Mouse (Mus musculus): ENCODE data around the gene Arsb. TPM values are rescaled to one million over a fixed set of nuclear protein-coding genes. Genes with fewer than 3 reads are reported as not detected.

Gene Arsb
- polyA plus RNA-seq, 2 experiments, result 21.9 to 40.4 TPM

DNA sequence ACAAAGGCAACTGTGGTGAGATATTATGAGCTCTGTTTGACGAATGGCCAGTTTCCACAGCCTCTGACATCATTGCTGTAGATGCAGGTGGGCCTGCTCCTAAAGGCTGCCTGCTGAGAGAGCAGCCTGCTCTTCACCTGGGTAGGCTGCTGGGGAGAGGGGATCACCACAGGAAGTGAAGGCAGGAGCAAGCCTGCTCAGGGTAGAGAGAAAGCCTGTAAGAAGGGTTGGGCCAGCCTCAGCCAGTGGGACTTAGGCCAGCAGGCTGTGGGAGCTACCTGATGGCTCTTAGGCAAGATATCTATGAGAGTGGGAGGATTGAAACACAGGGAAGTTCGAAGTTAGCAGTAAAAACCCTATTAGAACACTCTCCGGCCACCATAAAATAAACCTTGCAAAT is 117.5 kb downstream of the Arsb start:
- no peak overlapping the region for H3K4me2 ChIP-seq (replicated peaks; ENCODE audit: low read depth, low read length, severe bottlenecking)
- no peaks in the 10 kb centered on the region for H3K9me3 ChIP-seq (ENCODE audit: control insufficient read depth, low read length)
- ATAC-seq (ENCODE audit: low FRiP score, low read depth) (no peak), DNase-seq (ENCODE audit: low spot score) (no peak)
- H3K36me3 ChIP-seq (ENCODE audit: control insufficient read depth, insufficient read depth, low read length), result no peaks in the 10 kb centered on the region
- H3K4me3 ChIP-seq (replicated peaks; ENCODE audit: low read length), result no peak overlapping the region
- H3K27me3 ChIP-seq (ENCODE audit: control insufficient read depth, insufficient read depth, low read length), result no peaks in the 10 kb centered on the region
- TF ChIP-seq POLR2A (IDR thresholded peaks at IDR 0.05; ENCODE audit: borderline replicate concordance, extremely low read depth, insufficient read depth, insufficient read length), result no peak
- H3K4me1 ChIP-seq (ENCODE audit: control insufficient read depth, insufficient read depth, low read length), result peaks cover 10% of the 10 kb centered on the region; the same call in 1 of the 2 replicates
- no peak overlapping the region for H3K9ac ChIP-seq (ENCODE audit: low read depth, low read length, severe bottlenecking)
- WGBS, result 71% methylated on average over 3 of the region's 3 CpGs
- peak overlapping the region; percentile 21; the same call in 1 of the 2 replicates for H3K27ac ChIP-seq (replicated peaks; ENCODE audit: low read depth, low read length)

DNA sequence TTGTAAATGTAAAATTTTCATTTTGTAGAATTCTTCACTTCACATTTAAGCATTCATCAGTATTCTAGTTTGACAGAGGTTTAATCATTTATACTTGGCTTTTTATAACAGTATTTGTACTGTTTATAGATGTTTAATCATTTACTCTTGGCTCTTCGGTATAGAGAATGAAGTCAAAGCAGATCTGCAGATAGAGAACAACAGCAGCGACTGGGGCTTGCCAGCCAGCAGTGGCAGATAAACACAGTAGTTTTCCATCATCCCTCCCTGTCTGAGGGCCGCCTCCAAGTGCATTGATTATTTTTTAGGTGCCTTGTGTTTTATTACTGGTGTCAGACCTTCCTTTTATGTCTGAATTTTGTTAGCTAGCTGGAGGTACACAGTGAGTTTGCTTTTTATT is 118.6 kb downstream of the Arsb start:
- DNase-seq (ENCODE audit: low spot score), result no peak
- 69% methylated on average over 3 of the region's 3 CpGs for WGBS
- no peak for TF ChIP-seq POLR2A (IDR thresholded peaks at IDR 0.05; ENCODE audit: borderline replicate concordance, extremely low read depth, insufficient read depth, insufficient read length)
- Histone ChIP-seq H3K27ac (replicated peaks; ENCODE audit: low read depth, low read length) (no peak overlapping the region), H3K9ac (ENCODE audit: low read depth, low read length, severe bottlenecking) (no peak overlapping the region), H3K4me3 (replicated peaks; ENCODE audit: low read length) (no peak overlapping the region), H3K27me3 (ENCODE audit: control insufficient read depth, insufficient read depth, low read length) (no peaks in the 10 kb centered on the region), H3K4me2 (replicated peaks; ENCODE audit: low read depth, low read length, severe bottlenecking) (no peak overlapping the region), H3K9me3 (ENCODE audit: control insufficient read depth, low read length) (no peaks in the 10 kb centered on the region), H3K36me3 (ENCODE audit: control insufficient read depth, insufficient read depth, low read length) (no peaks in the 10 kb centered on the region), H3K4me1 (ENCODE audit: control insufficient read depth, insufficient read depth, low read length) (peaks cover 10% of the 10 kb centered on the region; the same call in 1 of the 2 replicates)
- ATAC-seq (ENCODE audit: low FRiP score, low read depth), result no peak

GRCm38 (mm10) chr13:93891276-93891675 is 119.8 kb downstream of the Arsb start:
- TF ChIP-seq POLR2A (IDR thresholded peaks at IDR 0.05; ENCODE audit: borderline replicate concordance, extremely low read depth, insufficient read depth, insufficient read length), result no peak
- peaks cover 10% of the 10 kb centered on the region; the same call in 1 of the 2 replicates for H3K4me1 ChIP-seq (ENCODE audit: control insufficient read depth, insufficient read depth, low read length)
- no peak overlapping the region for H3K9ac ChIP-seq (ENCODE audit: low read depth, low read length, severe bottlenecking)
- ATAC-seq (ENCODE audit: low FRiP score, low read depth) (no peak), DNase-seq (ENCODE audit: low spot score) (no peak)
- H3K4me3 ChIP-seq (replicated peaks; ENCODE audit: low read length), result no peak overlapping the region
- no peaks in the 10 kb centered on the region for H3K36me3 ChIP-seq (ENCODE audit: control insufficient read depth, insufficient read depth, low read length)
- H3K9me3 ChIP-seq (ENCODE audit: control insufficient read depth, low read length), result no peaks in the 10 kb centered on the region
- no peaks in the 10 kb centered on the region for H3K27me3 ChIP-seq (ENCODE audit: control insufficient read depth, insufficient read depth, low read length)
- WGBS, result 62% methylated on average over 6 of the region's 6 CpGs
- no peak overlapping the region for H3K4me2 ChIP-seq (replicated peaks; ENCODE audit: low read depth, low read length, severe bottlenecking)
- H3K27ac ChIP-seq (replicated peaks; ENCODE audit: low read depth, low read length), result no peak overlapping the region

DNA sequence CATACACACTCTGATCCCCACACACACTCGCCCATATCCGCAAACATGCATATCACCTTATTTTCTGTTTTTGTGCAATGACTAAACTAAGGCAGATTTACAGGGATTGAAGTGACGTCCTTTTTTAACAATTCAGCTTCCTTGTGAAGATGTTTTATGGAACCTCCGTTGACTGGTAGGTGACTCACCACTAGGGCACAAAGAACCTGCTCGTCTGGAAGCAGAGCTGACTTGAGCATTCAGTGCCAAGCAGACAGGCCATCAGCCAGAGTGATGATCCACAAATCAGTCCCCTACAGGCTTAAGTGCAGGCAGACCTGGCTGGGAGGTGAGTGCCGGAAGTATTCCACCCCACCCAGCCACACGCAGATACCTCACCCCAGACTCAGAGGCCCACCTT is 120.7 kb downstream of the Arsb start:
- Histone ChIP-seq H3K4me3 (replicated peaks; ENCODE audit: low read length) (no peak overlapping the region), H3K9me3 (ENCODE audit: control insufficient read depth, low read length) (no peaks in the 10 kb centered on the region), H3K27ac (replicated peaks; ENCODE audit: low read depth, low read length) (no peak overlapping the region), H3K4me2 (replicated peaks; ENCODE audit: low read depth, low read length, severe bottlenecking) (no peak overlapping the region), H3K4me1 (ENCODE audit: control insufficient read depth, insufficient read depth, low read length) (peaks cover 10% of the 10 kb centered on the region; the same call in 1 of the 2 replicates), H3K36me3 (ENCODE audit: control insufficient read depth, insufficient read depth, low read length) (no peaks in the 10 kb centered on the region), H3K9ac (ENCODE audit: low read depth, low read length, severe bottlenecking) (no peak overlapping the region), H3K27me3 (ENCODE audit: control insufficient read depth, insufficient read depth, low read length) (no peaks in the 10 kb centered on the region)
- DNase-seq (ENCODE audit: low spot score) (no peak), ATAC-seq (ENCODE audit: low FRiP score, low read depth) (no peak)
- TF ChIP-seq POLR2A (IDR thresholded peaks at IDR 0.05; ENCODE audit: borderline replicate concordance, extremely low read depth, insufficient read depth, insufficient read length), result no peak
- WGBS, result 83% methylated on average over 7 of the region's 7 CpGs

DNA sequence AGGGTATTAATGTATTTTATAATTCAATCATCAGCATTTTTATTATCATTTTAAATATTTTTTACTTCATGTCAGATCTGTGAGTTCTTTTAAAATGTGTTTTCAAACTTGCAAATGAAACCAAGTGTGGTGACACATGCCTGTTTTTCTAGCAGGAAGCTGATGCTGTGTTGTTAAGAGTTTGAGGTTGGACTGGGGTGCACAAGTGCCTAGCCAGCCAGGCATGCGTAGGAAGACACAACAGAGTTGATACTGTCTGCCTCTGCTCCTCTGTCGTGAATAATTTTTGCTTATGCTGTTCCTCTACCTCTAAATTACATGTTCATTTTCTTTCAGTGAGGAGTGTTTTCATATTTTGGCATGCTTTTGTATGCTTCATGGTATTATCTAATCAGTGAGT is 122.7 kb downstream of the Arsb start:
- Histone ChIP-seq H3K27ac (replicated peaks; ENCODE audit: low read depth, low read length) (no peak overlapping the region), H3K36me3 (ENCODE audit: control insufficient read depth, insufficient read depth, low read length) (no peaks in the 10 kb centered on the region), H3K9ac (ENCODE audit: low read depth, low read length, severe bottlenecking) (no peak overlapping the region), H3K4me1 (ENCODE audit: control insufficient read depth, insufficient read depth, low read length) (peaks cover 5% of the 10 kb centered on the region; the same call in 1 of the 2 replicates), H3K27me3 (ENCODE audit: control insufficient read depth, insufficient read depth, low read length) (no peaks in the 10 kb centered on the region), H3K4me3 (replicated peaks; ENCODE audit: low read length) (no peak overlapping the region), H3K4me2 (replicated peaks; ENCODE audit: low read depth, low read length, severe bottlenecking) (no peak overlapping the region), H3K9me3 (ENCODE audit: control insufficient read depth, low read length) (no peaks in the 10 kb centered on the region)
- ATAC-seq (ENCODE audit: low FRiP score, low read depth) (no peak), DNase-seq (ENCODE audit: low spot score) (no peak)
- TF ChIP-seq POLR2A (IDR thresholded peaks at IDR 0.05; ENCODE audit: borderline replicate concordance, extremely low read depth, insufficient read depth, insufficient read length), result no peak
- WGBS, result 83% methylated on average over 2 of the region's 2 CpGs

DNA sequence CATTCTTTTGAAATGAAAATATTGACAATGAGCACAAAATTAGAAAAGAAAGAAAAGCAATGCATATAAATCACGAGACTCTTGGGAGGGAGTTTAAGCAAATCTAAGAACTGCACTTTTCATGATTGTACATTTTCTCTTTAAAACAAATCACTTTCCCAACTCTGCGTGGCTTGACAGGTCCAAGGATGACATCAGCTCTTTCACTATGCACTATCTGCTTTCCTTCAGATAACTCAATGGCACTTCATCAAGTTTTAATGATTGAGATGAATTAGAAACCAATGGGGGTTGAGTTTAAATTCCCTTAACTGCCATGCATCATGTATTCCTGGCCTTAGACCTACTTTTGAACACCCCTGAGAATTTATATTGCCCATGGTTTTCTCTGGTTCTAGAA is 124.0 kb downstream of the Arsb start:
- Histone ChIP-seq H3K4me2 (replicated peaks; ENCODE audit: low read depth, low read length, severe bottlenecking) (no peak overlapping the region), H3K27me3 (ENCODE audit: control insufficient read depth, insufficient read depth, low read length) (no peaks in the 10 kb centered on the region), H3K36me3 (ENCODE audit: control insufficient read depth, insufficient read depth, low read length) (no peaks in the 10 kb centered on the region), H3K4me1 (ENCODE audit: control insufficient read depth, insufficient read depth, low read length) (peaks cover 16% of the 10 kb centered on the region), H3K27ac (replicated peaks; ENCODE audit: low read depth, low read length) (no peak overlapping the region), H3K4me3 (replicated peaks; ENCODE audit: low read length) (no peak overlapping the region), H3K9ac (ENCODE audit: low read depth, low read length, severe bottlenecking) (no peak overlapping the region), H3K9me3 (ENCODE audit: control insufficient read depth, low read length) (no peaks in the 10 kb centered on the region)
- ATAC-seq (ENCODE audit: low FRiP score, low read depth) (no peak), DNase-seq (ENCODE audit: low spot score) (peak; percentile 71)
- 77% methylated on average over 2 of the region's 2 CpGs for WGBS
- no peak for TF ChIP-seq POLR2A (IDR thresholded peaks at IDR 0.05; ENCODE audit: borderline replicate concordance, extremely low read depth, insufficient read depth, insufficient read length)

Measured in limb, embryonic 14.5 days (tissue).